Mouse (Mus musculus) common myeloid progenitor, adult 5-6 weeks (primary cell): Measurements from ENCODE around the gene Mpc1. TPM values are rescaled to one million over a fixed set of nuclear protein-coding genes. Genes with fewer than 3 reads are reported as not detected.

Experiments used
- ATAC-seq: replicated peaks from 2 replicates; pipeline ENCODE4 v1.8.0; 2016; ENCODE audit warnings: low read depth, mild to moderate bottlenecking, moderate TSS enrichment, inconsistent platforms; ENCODE audit not compliant: poor library complexity, severe bottlenecking
- total RNA-seq: library from RNA; stranded (forward); fragments of 200-1000, 187-1606 nt; gene quantifications from 2 replicates; pipeline ENCODE4 v1.2.3, GENCODE M21; 2017

The Mpc1 gene
- total RNA-seq, 1 experiment from 2014 or later, result 113 TPM

- ATAC-seq, result 0 out of 2 replicates have a peak, but pooled peaks have one; percentile 40
Observed at GRCm38 (mm10) chr17:8276680-8277079, 6.0 kb upstream of the Mpc1 start.

GRCm38 (mm10) chr17:8277266-8277665 is 5.4 kb upstream of the Mpc1 start:
- no peak for ATAC-seq

- ATAC-seq, result no peak
Observed at GRCm38 (mm10) chr17:8278356-8278755, 4.3 kb upstream of the Mpc1 start.

- peak; percentile 90 for ATAC-seq
Observed at GRCm38 (mm10) chr17:8283526-8284253, 986 bp downstream of the Mpc1 start.

- 0 out of 2 replicates have a peak, but pooled peaks have one; percentile 2 for ATAC-seq
Observed at GRCm38 (mm10) chr17:8284254-8284661, 1.6 kb downstream of the Mpc1 start.

GRCm38 (mm10) chr17:8285056-8285455 is 2.4 kb downstream of the Mpc1 start:
- no peak for ATAC-seq

GRCm38 (mm10) chr17:8286987-8287386 is 4.3 kb downstream of the Mpc1 start:
- ATAC-seq, result no peak

DNA sequence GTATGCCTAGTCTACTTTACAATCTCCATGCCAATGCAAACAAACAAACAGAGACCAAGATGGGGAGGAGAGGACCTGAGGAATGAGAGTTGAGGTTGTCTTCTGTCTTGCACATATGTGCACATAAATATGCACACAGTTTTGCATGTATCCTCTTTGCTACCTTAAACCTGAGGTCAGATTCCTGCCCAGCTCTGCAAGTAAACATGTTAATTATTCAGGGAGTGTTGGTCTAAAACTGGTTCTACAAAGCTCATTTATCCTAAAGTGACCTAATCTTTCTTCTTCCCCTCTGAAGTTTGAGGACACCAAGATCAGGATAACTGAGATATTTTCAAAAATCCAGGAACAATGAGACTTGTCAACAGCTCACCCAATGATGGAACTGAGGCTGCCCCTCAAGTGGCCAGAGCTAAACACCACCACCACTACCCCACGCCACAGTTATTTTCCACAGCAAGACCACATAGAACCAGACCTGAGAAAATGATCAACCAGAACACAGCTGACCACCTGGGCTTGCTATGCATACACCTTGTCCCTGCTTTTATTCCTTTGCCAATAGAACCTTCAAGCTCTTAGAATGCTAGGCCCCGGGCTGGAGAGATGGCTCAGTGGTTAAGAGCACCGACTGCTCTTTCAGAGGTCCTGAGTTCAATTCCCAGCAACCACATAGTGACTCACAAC is 7.4 kb downstream of the Mpc1 start:
- ATAC-seq, result no peak

DNA sequence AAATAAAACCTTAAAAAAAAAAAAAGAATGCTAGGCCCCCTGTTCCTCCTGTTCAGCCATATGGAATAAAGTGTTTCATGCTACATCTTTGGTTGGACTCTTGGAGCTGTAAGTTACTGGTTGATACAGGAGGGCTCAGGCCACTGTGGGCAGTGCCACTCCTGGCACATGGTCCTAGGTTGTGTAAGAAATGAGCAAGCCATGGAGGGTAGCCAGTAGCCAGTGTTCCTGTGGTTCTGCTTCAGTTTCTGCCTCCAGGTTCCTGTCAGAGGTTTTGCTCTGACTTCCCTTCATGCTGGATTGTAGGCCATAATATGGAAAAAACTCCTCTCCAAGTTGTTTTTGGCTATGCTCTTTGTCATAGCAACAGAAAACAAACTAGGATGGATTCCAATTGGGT is 8.0 kb downstream of the Mpc1 start:
- ATAC-seq, result no peak

DNA sequence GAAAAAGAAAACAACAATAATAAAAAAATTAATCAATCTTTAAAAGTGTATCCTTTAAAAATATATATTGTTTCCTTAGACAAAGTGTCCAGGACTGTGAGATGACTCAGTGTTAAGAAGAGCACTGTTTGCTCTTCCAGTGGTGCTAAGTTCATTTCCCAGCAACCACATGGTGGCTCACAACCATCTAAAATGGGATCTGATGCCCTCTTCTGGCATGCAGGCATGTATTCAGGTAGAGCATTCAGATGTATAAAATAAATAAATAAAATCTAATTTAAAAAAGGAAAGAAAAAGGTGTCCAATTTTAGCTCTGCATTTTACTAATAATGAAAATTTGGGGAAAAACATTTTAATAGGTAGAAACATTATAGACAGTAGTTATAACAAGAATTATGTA is 13.1 kb downstream of the Mpc1 start:
- no peak for ATAC-seq

- ATAC-seq, result no peak
Observed at GRCm38 (mm10) chr17:8296313-8296844, 13.7 kb downstream of the Mpc1 start.

- ATAC-seq, result no peak
Observed at GRCm38 (mm10) chr17:8297746-8298145, 15.0 kb downstream of the Mpc1 start.

DNA sequence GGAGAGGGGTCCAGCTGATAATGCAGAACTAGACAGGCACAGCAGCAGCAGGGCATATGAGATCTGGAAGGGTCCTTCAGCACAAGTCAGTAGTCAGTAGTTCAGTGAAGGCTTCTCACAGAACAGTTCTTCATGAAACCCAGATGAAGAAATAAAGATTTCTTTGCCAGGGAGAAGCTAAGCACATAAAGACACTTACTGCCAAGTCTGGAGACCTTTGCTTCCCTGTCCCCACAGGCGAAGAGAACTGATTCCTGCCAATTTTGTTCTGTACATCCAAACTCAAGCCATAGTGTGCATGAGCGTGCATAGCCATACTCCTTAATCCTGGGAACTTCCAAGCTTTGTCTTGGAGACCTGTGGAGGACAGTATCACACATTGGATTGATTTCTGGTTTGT is 15.6 kb downstream of the Mpc1 start:
- no peak for ATAC-seq

DNA sequence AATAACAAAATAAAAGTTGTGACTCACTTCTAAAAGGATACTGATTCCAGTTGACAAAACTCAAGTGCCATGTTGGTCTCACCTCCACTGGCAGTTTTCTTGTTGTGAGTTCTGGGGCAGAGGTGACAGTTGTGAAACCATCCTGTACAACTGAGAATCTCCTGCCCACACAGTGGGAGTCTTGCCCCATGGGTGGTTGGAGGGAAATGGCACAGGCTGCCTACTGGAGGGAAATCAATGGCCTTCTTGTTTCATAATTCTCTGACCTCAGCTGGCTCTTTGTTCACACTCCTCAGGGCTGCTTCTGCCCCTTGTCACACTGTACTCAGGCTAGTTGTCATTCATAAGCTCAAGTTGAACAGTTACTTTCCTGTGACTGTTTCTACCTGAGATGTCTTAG is 16.8 kb downstream of the Mpc1 start:
- ATAC-seq, result 0 out of 2 replicates have a peak, but pooled peaks have one; percentile 15

DNA sequence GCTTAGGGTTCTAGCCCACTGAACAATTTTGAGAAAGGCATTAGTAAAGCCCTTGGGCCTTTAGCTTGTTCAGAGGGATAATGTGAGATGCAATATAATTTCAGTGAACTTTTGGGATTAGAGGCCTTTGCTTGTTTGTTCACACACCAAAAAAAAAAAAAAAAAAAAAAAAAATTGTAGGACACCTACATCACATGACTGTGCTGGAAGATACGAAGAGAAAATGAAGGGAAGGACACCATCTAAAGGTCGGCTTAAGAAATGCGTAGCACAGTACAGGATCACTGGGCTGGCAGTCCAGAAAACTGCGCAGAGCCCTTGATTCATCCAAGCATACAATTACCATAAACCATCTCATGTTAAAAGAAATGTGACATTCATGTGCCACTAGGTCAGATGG is 18.8 kb downstream of the Mpc1 start:
- no peak; the same call in 1 of the 2 replicates for ATAC-seq

DNA sequence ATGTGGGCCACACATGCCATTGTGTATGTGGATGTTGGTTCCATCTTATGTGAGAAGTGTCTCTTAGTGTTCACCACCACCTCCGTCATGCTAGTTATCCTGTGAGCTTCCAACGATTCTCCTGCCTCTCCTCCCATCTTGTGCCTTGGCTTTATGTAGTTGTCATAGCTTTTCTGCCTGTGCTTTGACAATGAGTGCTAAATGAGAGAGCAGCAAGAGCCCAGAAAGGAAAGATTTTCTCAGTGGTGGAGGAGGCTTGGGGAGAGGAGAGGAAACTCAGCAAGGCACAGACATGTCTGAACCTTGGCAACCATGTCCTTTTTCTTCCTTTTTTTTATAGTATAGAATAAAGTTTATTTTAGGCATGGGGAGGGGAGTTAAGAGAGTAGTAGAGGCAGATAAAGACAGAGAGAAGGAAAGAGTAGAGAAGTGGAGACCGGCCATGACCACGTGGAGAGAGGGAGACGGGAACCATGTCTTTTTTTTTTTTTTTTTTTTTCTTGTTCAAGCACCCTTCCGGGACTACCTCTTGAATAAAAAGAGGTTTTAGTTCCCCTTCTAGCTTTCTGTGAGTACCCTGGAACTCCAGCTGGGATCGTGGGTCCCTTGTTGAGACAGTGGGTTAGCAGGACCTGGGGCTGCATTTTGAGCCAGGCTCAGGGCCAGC is 20.2 kb downstream of the Mpc1 start:
- ATAC-seq, result no peak

DNA sequence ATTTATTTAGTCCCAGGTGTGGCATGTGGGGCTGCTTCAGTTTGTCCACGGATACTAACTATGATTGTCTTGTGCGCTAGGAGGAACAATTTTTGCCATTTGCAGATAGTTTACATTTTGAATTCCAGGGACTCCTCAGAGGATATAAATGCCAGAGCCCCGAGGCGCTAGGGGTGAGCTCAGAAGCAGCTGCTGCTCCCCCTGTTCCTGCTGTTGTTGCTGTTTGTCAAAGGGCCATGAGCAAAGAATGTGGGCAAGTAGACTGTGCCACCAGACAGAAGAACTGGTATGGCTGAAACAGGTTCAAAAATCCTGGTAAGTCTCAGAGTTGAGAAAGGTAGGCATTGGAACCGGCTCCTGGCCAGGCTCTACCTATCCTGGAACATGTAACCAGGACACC is 21.0 kb downstream of the Mpc1 start:
- no peak for ATAC-seq

- ATAC-seq, result peak; percentile 34; the same call in 1 of the 2 replicates
Observed at GRCm38 (mm10) chr17:8305801-8306200, 23.1 kb downstream of the Mpc1 start.

- peak; percentile 86 for ATAC-seq
Observed at GRCm38 (mm10) chr17:8310838-8311614, 28.3 kb downstream of the Mpc1 start, which contains the start of gene Sft2d1. Gene Sft2d1 (plus strand): TSS chr17:8311102.

DNA sequence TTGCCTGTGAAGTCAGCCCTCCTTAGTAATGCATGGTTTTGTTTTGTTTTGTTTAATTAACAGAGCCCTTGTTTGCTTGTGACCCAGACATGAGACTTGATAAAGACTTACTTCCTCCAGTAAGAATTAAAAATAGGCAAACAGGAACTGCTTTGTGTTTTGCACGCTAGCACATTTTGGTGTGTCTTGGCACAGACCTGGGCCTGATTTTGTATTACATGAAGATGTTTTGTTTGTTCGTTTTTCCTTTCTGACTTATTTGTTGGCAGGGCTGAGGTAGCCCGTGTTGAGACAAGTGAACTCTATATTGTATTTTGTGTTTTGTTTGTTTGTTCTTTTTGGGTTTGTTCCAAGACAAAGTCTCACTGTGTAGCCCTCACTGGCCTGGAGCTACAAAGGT is 29.0 kb downstream of the Mpc1 start:
- peak; percentile 29; the same call in 1 of the 2 replicates for ATAC-seq
